Mouse (Mus musculus): ENCODE data around the gene March10. TPM values are rescaled to one million over a fixed set of nuclear protein-coding genes. Genes with fewer than 3 reads are reported as not detected.

Gene March10
- polyA plus RNA-seq, 1 experiment from 2014 or later = not detected

DNA sequence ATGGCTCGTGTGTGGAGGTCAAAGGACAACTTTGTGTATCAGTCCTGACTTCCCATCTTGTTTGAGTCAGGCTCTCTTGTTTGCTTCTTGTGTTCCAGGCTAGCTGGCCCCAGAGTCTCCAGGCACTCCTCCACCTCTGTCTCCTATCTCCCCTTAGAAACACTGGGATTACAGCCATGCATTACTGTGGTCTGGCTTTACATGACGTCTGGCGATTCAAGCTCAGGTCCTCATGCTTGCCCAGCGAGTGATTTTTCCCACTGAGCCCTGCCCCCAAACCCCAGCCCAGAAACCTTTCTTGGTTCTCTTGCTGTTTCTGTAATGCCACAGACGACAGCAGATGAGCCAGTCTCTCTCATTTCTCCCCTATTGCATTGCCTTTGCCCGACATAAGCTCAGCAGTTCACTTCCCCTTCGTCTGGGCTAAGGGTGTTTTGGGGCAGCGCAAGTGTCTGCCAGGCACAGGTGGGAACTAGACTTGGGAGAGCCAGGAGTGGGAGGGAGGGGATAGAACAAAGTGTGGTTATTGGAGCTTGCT, 8.0 kb upstream of the March10 start:
- H3K36me3 ChIP-seq (ENCODE audit: control insufficient read depth, insufficient read depth) = no peaks in the 10 kb centered on the region
- 45% methylated on average over 8 of the region's 8 CpGs for WGBS
- ATAC-seq = no peak
- H3K27me3 ChIP-seq (replicated peaks; ENCODE audit: control insufficient read depth, insufficient read depth, low read length) = no peaks in the 10 kb centered on the region
- no peak overlapping the region for H3K4me3 ChIP-seq (ENCODE audit: low read depth, low read length)
- H3K4me1 ChIP-seq (replicated peaks; ENCODE audit: control insufficient read depth, insufficient read depth, low read length) = 0 out of 2 replicates have a peak, but pooled peaks cover under 1% of the 10 kb centered on the region
- no peaks in the 10 kb centered on the region for H3K9me3 ChIP-seq (ENCODE audit: control insufficient read depth)
- H3K9ac ChIP-seq (ENCODE audit: low read depth, low read length) = no peak overlapping the region
- no peak for TF ChIP-seq CTCF (IDR thresholded peaks at IDR 0.05; ENCODE audit: low read depth)
- no peak overlapping the region for H3K27ac ChIP-seq (ENCODE audit: low read depth, low read length)
- no peak overlapping the region for H3K4me2 ChIP-seq (replicated peaks; ENCODE audit: low read depth)

DNA sequence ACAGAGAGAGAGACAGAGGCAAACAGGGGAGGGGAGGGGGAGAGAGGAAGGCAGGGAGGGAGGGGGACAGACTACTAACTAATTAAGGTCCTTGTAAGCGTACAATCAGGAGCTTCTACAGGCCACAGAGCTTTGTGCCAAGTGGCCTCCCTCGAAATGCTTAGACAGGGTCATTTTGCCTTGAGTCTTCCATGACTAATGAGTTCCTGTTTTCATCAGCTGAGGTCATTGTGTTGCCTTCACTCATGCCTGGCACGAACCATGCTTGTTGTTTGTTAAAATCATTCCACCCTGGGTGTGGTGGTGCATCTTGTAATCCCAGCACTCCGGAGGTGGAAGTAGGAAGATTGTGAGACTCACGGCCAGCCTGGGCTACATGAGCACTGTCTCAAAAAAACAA, 3.4 kb upstream of the March10 start:
- Histone ChIP-seq H3K4me3 (ENCODE audit: low read depth, low read length) (no peak overlapping the region), H3K9me3 (ENCODE audit: control insufficient read depth) (no peaks in the 10 kb centered on the region), H3K27me3 (replicated peaks; ENCODE audit: control insufficient read depth, insufficient read depth, low read length) (0 out of 2 replicates have a peak, but pooled peaks cover 3% of the 10 kb centered on the region), H3K4me2 (replicated peaks; ENCODE audit: low read depth) (no peak overlapping the region), H3K36me3 (ENCODE audit: control insufficient read depth, insufficient read depth) (no peaks in the 10 kb centered on the region), H3K27ac (ENCODE audit: low read depth, low read length) (no peak overlapping the region), H3K4me1 (replicated peaks; ENCODE audit: control insufficient read depth, insufficient read depth, low read length) (no peaks in the 10 kb centered on the region), H3K9ac (ENCODE audit: low read depth, low read length) (no peak overlapping the region)
- 67% methylated on average over 5 of the region's 5 CpGs for WGBS
- TF ChIP-seq CTCF (IDR thresholded peaks at IDR 0.05; ENCODE audit: low read depth) = no peak
- no peak for ATAC-seq

- Histone ChIP-seq H3K27me3 (replicated peaks; ENCODE audit: control insufficient read depth, insufficient read depth, low read length) (0 out of 2 replicates have a peak, but pooled peaks cover 3% of the 10 kb centered on the region), H3K27ac (ENCODE audit: low read depth, low read length) (no peak overlapping the region), H3K9ac (ENCODE audit: low read depth, low read length) (no peak overlapping the region), H3K4me2 (replicated peaks; ENCODE audit: low read depth) (peak overlapping the region; percentile 63), H3K4me3 (ENCODE audit: low read depth, low read length) (peak overlapping the region; percentile 40; the same call in 1 of the 2 replicates), H3K36me3 (ENCODE audit: control insufficient read depth, insufficient read depth) (no peaks in the 10 kb centered on the region), H3K9me3 (ENCODE audit: control insufficient read depth) (no peaks in the 10 kb centered on the region), H3K4me1 (replicated peaks; ENCODE audit: control insufficient read depth, insufficient read depth, low read length) (no peaks in the 10 kb centered on the region)
- WGBS = 75% methylated on average over 7 of the region's 7 CpGs
- no peak for ATAC-seq
- no peak for TF ChIP-seq CTCF (IDR thresholded peaks at IDR 0.05; ENCODE audit: low read depth)
These were observed 506 bp upstream of the March10 start for GRCm38 (mm10) chr11:105457041-105457440.

- 91% methylated on average over 5 of the region's 5 CpGs for WGBS
These were observed 1.4 kb downstream of the March10 start for GRCm38 (mm10) chr11:105455118-105455517.

GRCm38 (mm10) chr11:105453084-105453483, 3.5 kb downstream of the March10 start:
- Histone ChIP-seq H3K9ac (ENCODE audit: low read depth, low read length) (no peak overlapping the region), H3K9me3 (ENCODE audit: control insufficient read depth) (no peaks in the 10 kb centered on the region), H3K4me3 (ENCODE audit: low read depth, low read length) (no peak overlapping the region), H3K4me2 (replicated peaks; ENCODE audit: low read depth) (peak overlapping the region; percentile 38), H3K27me3 (replicated peaks; ENCODE audit: control insufficient read depth, insufficient read depth, low read length) (0 out of 2 replicates have a peak, but pooled peaks cover 3% of the 10 kb centered on the region), H3K27ac (ENCODE audit: low read depth, low read length) (no peak overlapping the region; the same call in 1 of the 2 replicates), H3K36me3 (ENCODE audit: control insufficient read depth, insufficient read depth) (no peaks in the 10 kb centered on the region), H3K4me1 (replicated peaks; ENCODE audit: control insufficient read depth, insufficient read depth, low read length) (no peaks in the 10 kb centered on the region)
- no peak for TF ChIP-seq CTCF (IDR thresholded peaks at IDR 0.05; ENCODE audit: low read depth)
- ATAC-seq = no peak
- WGBS = 78% methylated on average over 4 of the region's 4 CpGs

More at GRCm38 (mm10) chr11:105455118-105455517, 1.4 kb downstream of the March10 start:
- Histone ChIP-seq H3K4me2 (replicated peaks; ENCODE audit: low read depth) (no peak overlapping the region), H3K36me3 (ENCODE audit: control insufficient read depth, insufficient read depth) (no peaks in the 10 kb centered on the region), H3K27me3 (replicated peaks; ENCODE audit: control insufficient read depth, insufficient read depth, low read length) (0 out of 2 replicates have a peak, but pooled peaks cover 3% of the 10 kb centered on the region), H3K4me3 (ENCODE audit: low read depth, low read length) (no peak overlapping the region), H3K27ac (ENCODE audit: low read depth, low read length) (no peak overlapping the region), H3K4me1 (replicated peaks; ENCODE audit: control insufficient read depth, insufficient read depth, low read length) (no peaks in the 10 kb centered on the region), H3K9ac (ENCODE audit: low read depth, low read length) (no peak overlapping the region), H3K9me3 (ENCODE audit: control insufficient read depth) (no peaks in the 10 kb centered on the region)
- ATAC-seq = no peak
- no peak for TF ChIP-seq CTCF (IDR thresholded peaks at IDR 0.05; ENCODE audit: low read depth)

GRCm38 (mm10) chr11:105452504-105452903, 4.0 kb downstream of the March10 start:
- Histone ChIP-seq H3K36me3 (ENCODE audit: control insufficient read depth, insufficient read depth) (no peaks in the 10 kb centered on the region), H3K4me2 (replicated peaks; ENCODE audit: low read depth) (peak overlapping the region; percentile 38), H3K9ac (ENCODE audit: low read depth, low read length) (no peak overlapping the region), H3K4me1 (replicated peaks; ENCODE audit: control insufficient read depth, insufficient read depth, low read length) (no peaks in the 10 kb centered on the region), H3K9me3 (ENCODE audit: control insufficient read depth) (no peaks in the 10 kb centered on the region), H3K4me3 (ENCODE audit: low read depth, low read length) (no peak overlapping the region), H3K27me3 (replicated peaks; ENCODE audit: control insufficient read depth, insufficient read depth, low read length) (0 out of 2 replicates have a peak, but pooled peaks cover 3% of the 10 kb centered on the region), H3K27ac (ENCODE audit: low read depth, low read length) (no peak overlapping the region)
- ATAC-seq = peak; percentile 69
- TF ChIP-seq CTCF (IDR thresholded peaks at IDR 0.05; ENCODE audit: low read depth) = peak; percentile 39; the same call in 1 of the 2 replicates
- WGBS = 44% methylated on average over 4 of the region's 4 CpGs
